Mouse (Mus musculus) forebrain, embryonic 16.5 days (tissue): ENCODE data around the gene Cd82. TPM values are rescaled to one million over a fixed set of nuclear protein-coding genes. Genes with fewer than 3 reads are reported as not detected.

Experiments
- ATAC-seq: fragments of 200-750 bp; cut with Nextera tagmentation; 2 replicates; pipeline ENCODE4 v1.8.0; 2017; ENCODE audit warnings: mild to moderate bottlenecking, moderate library complexity
- H3K27ac ChIP-seq: fragments of 300-500 bp; sonication (generic); 2 replicates; pipeline ENCODE4 v1.5.1; 2014; ENCODE audit warnings: low read length, control low read depth
- H3K27me3 ChIP-seq: fragments of 300-500 bp; sonication (generic); replicated peaks from 2 replicates; pipeline ENCODE4 v1.6.1; 2014; ENCODE audit warnings: low read length; ENCODE audit not compliant: control insufficient read depth, insufficient read depth
- H3K36me3 ChIP-seq: fragments of 300-500 bp; sonication (generic); 2 replicates; pipeline ENCODE4 v1.6.1; 2014; ENCODE audit not compliant: control insufficient read depth, insufficient read depth
- H3K4me1 ChIP-seq: fragments of 300-500 bp; sonication (generic); replicated peaks from 2 replicates; pipeline ENCODE4 v1.6.1; 2014; ENCODE audit warnings: low read length; ENCODE audit not compliant: control insufficient read depth, insufficient read depth
- H3K4me2 ChIP-seq: fragments of 300-500 bp; sonication (generic); 2 replicates; pipeline ENCODE4 v1.6.1; 2014; ENCODE audit warnings: mild to moderate bottlenecking, low read length, control low read depth
- H3K4me3 ChIP-seq: fragments of 300-500 bp; sonication (generic); replicated peaks from 2 replicates; pipeline ENCODE4 v1.5.1; 2014; ENCODE audit warnings: mild to moderate bottlenecking, low read length, control low read depth
- H3K9ac ChIP-seq: fragments of 300-500 bp; sonication (generic); replicated peaks from 2 replicates; pipeline ENCODE4 v1.6.1; 2014; ENCODE audit warnings: low read depth, low read length, control low read depth
- H3K9me3 ChIP-seq: fragments of 300-500 bp; sonication (generic); 2 replicates; pipeline ENCODE4 v1.6.1; 2016; ENCODE audit warnings: low read length; ENCODE audit not compliant: control insufficient read depth
- WGBS: fragments of 180-500 bp; shearing (Covaris S2); extraction: QIAGEN DNeasy Blood & Tissue Kit; methylation state at CpG from one replicate; pipeline ENCODE4 v1.1.7; 2014; 5-methylcytosine and 5-hydroxymethylcytosine counted together
- polyA plus RNA-seq: library from polyadenylated mRNA; unstranded; fragments of >200 nt; fragmentation: Nextera tagmentation; extraction: Ambion mirVana; gene quantifications from 2 replicates; pipeline ENCODE4 v1.2.1, GENCODE M21; 2015

The Cd82 gene
- polyA plus RNA-seq, 1 experiment from 2014 or later = 18.3 TPM

GRCm38 (mm10) chr2:93451219-93451938 is 11.6 kb downstream of the Cd82 start:
- ATAC-seq = no peak

GRCm38 (mm10) chr2:93450695-93451094 is 12.2 kb downstream of the Cd82 start:
- H3K9me3 ChIP-seq = no peaks in the 10 kb centered on the region
- H3K4me2 ChIP-seq = no peak overlapping the region
- no peak overlapping the region for H3K9ac ChIP-seq
- H3K27ac ChIP-seq = no peak overlapping the region
- H3K4me1 ChIP-seq = no peaks in the 10 kb centered on the region
- ATAC-seq = no peak
- no peaks in the 10 kb centered on the region for H3K36me3 ChIP-seq
- 91% methylated on average over 7 of the region's 7 CpGs for WGBS
- no peaks in the 10 kb centered on the region for H3K27me3 ChIP-seq
- no peak overlapping the region for H3K4me3 ChIP-seq

More at GRCm38 (mm10) chr2:93451219-93451938, 11.6 kb downstream of the Cd82 start:
- H3K4me3 ChIP-seq = no peak overlapping the region
- WGBS = 62% methylated on average over 6 of the region's 6 CpGs
- H3K27me3 ChIP-seq = no peaks in the 10 kb centered on the region
- no peaks in the 10 kb centered on the region for H3K9me3 ChIP-seq
- H3K27ac ChIP-seq = no peak overlapping the region
- H3K4me2 ChIP-seq = no peak overlapping the region
- no peak overlapping the region for H3K9ac ChIP-seq
- no peaks in the 10 kb centered on the region for H3K4me1 ChIP-seq
- no peaks in the 10 kb centered on the region for H3K36me3 ChIP-seq

DNA sequence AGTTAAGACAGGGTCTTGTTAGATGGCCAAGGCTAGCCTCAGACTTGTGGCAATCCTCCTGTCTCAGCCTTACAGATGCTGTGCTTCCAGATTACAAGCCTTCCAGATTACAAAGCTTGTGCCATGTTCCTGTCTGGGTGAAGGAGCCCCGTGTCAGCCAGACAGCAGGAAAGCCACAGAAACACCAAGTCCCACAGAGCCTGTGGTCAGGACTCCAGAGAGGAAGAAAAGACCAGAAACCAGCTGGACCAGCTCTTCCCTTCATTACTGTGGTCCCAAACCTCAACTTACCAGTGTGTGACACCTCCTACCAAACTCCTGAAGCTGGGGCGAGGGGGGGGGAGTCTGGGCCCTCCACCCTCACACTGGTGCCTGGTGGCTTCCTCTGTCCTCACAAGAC is 13.3 kb downstream of the Cd82 start:
- Histone ChIP-seq H3K27ac (no peak overlapping the region), H3K4me2 (no peak overlapping the region), H3K9ac (no peak overlapping the region), H3K27me3 (no peaks in the 10 kb centered on the region), H3K9me3 (no peaks in the 10 kb centered on the region), H3K36me3 (no peaks in the 10 kb centered on the region), H3K4me3 (no peak overlapping the region), H3K4me1 (no peaks in the 10 kb centered on the region)
- ATAC-seq = no peak
- WGBS = 68% methylated on average over 2 of the region's 2 CpGs

DNA sequence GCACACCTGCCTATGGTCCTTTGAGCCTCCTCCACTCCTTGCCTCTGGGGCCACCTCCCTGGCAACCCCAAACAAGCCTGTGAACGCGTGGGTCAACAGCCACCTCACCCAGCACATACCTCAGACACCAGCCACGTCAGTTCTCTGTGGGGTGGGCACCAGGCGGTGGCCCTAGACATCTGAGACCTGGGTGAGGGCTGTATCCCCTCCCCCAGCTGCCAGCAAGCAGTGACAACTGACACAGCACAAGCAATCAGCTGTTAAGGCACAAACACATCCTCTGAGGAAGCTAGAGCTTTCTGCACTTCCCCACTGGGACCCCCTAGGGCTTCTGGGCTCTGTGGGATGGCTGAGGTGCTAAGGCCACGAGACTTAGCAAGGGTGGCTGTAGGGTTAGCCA is 14.2 kb downstream of the Cd82 start:
- Histone ChIP-seq H3K9me3 (no peaks in the 10 kb centered on the region), H3K4me2 (no peak overlapping the region), H3K27ac (no peak overlapping the region), H3K27me3 (no peaks in the 10 kb centered on the region), H3K4me3 (no peak overlapping the region), H3K9ac (no peak overlapping the region), H3K4me1 (no peaks in the 10 kb centered on the region), H3K36me3 (no peaks in the 10 kb centered on the region)
- no peak for ATAC-seq
- WGBS = 67% methylated on average over 5 of the region's 5 CpGs

DNA sequence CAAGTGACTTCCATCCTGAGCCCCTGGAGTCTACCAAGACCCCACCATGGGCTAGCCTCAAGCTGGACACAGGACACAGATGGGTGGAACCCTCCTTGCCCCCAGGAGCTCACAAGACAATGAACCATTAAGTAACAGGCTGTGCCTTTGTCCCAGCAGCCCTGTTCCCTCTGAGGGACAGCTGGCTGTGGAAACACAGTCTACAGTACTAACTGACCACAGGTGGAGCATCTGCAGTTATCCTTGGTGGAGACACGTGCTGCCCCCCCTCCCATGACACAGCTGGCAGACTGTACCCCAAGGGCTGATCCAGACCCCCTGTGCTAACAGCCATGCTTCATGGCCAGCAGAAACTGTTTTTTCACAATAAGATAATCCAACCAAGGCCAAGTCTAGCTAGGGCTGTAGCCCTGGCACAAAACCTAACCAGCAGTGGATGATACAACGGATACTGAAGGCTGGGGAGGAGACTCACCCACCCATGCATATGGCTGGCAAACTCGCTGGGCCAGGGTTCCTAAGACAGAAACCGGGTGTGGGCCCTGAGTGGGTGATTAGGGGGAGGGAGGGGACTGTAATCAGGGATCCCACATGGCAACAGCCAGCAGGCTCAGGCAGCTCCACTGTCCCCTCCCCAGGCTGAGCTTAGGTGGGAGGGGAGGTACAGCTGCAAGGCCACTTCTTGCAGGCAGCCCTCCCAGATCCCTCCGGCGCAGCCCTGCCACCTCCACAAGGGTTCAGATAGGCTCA is 15.3 kb downstream of the Cd82 start:
- 63% methylated on average over 6 of the region's 6 CpGs for WGBS
- no peak overlapping the region for H3K4me2 ChIP-seq
- H3K9ac ChIP-seq = no peak overlapping the region
- H3K4me3 ChIP-seq = no peak overlapping the region
- H3K27ac ChIP-seq = no peak overlapping the region
- H3K9me3 ChIP-seq = no peaks in the 10 kb centered on the region
- H3K4me1 ChIP-seq = no peaks in the 10 kb centered on the region
- ATAC-seq = no peak
- no peaks in the 10 kb centered on the region for H3K36me3 ChIP-seq
- no peaks in the 10 kb centered on the region for H3K27me3 ChIP-seq

- 62% methylated on average over 13 of the region's 13 CpGs for WGBS
- no peaks in the 10 kb centered on the region for H3K4me1 ChIP-seq
- no peak for ATAC-seq
- H3K36me3 ChIP-seq = no peaks in the 10 kb centered on the region
- no peak overlapping the region for H3K4me2 ChIP-seq
- no peak overlapping the region for H3K9ac ChIP-seq
- no peak overlapping the region for H3K4me3 ChIP-seq
- H3K27ac ChIP-seq = no peak overlapping the region
- H3K9me3 ChIP-seq = no peaks in the 10 kb centered on the region
- H3K27me3 ChIP-seq = no peaks in the 10 kb centered on the region
Measured at GRCm38 (mm10) chr2:93446606-93447353, 16.2 kb downstream of the Cd82 start.

DNA sequence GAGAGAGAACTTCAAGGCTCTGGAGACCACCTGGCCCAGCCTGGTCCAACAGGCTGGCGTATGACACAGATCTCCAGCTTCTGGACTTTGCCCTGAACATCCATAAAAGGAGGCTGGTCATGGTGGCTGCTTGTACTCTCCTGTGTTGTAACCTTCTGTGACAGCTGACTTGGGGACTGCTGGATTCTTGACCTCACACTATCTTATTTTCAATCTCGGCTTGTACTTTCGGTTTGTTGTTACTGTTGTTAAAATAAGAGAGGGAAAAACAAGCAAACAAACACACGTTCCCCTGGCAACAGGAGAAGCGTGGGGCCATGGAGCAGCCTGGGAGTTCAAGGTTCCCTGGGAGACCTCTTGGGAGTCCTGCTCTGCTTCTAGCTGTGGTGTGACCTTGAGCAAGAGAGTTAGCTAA is 17.7 kb downstream of the Cd82 start:
- 85% methylated on average over 5 of the region's 5 CpGs for WGBS
- Histone ChIP-seq H3K4me3 (no peak overlapping the region), H3K9ac (no peak overlapping the region), H3K36me3 (no peaks in the 10 kb centered on the region), H3K4me2 (no peak overlapping the region), H3K27me3 (no peaks in the 10 kb centered on the region), H3K4me1 (peaks cover 1% of the 10 kb centered on the region; the same call in 1 of the 2 replicates), H3K27ac (no peak overlapping the region), H3K9me3 (no peaks in the 10 kb centered on the region)
- no peak for ATAC-seq

DNA sequence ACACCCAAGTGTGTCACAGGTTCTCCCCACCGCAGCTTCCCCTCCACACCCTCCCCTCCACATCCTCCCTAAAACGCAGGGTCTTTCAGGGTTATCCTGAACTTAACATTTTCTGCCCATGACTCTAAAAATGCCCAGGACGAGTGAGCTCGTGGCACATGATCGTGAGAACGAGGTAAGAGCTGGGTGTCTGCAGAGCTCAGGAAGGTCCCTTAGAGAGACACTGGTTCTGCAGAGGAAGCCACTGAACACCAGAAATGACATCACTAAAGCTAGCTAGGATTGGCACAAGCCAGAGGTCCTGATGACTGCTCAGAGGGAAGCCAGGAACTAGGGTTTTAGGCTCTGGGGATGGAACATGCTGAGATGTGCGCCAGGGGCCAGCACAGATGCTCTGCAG is 18.7 kb downstream of the Cd82 start:
- no peaks in the 10 kb centered on the region for H3K36me3 ChIP-seq
- H3K4me3 ChIP-seq = no peak overlapping the region
- no peak overlapping the region for H3K9ac ChIP-seq
- no peaks in the 10 kb centered on the region for H3K27me3 ChIP-seq
- peaks cover 10% of the 10 kb centered on the region for H3K4me1 ChIP-seq
- 84% methylated on average over 7 of the region's 7 CpGs for WGBS
- ATAC-seq = no peak
- H3K9me3 ChIP-seq = no peaks in the 10 kb centered on the region
- no peak overlapping the region for H3K27ac ChIP-seq
- no peak overlapping the region for H3K4me2 ChIP-seq

- no peaks in the 10 kb centered on the region for H3K36me3 ChIP-seq
- H3K27me3 ChIP-seq = no peaks in the 10 kb centered on the region
- no peak overlapping the region for H3K27ac ChIP-seq
- no peak overlapping the region for H3K4me3 ChIP-seq
- H3K9me3 ChIP-seq = no peaks in the 10 kb centered on the region
- H3K9ac ChIP-seq = no peak overlapping the region
- WGBS = 94% methylated on average over 2 of the region's 2 CpGs
- H3K4me2 ChIP-seq = no peak overlapping the region
- ATAC-seq = no peak
- peaks cover 10% of the 10 kb centered on the region for H3K4me1 ChIP-seq
Measured at GRCm38 (mm10) chr2:93443106-93443505, 19.8 kb downstream of the Cd82 start.
